ENCODE assay signal across 8 mouse cellular contexts in genomic region chr13:89929477-89929876, GRCm38 (mm10).
DNase-seq lines count a peak whose midpoint lies in the region; ATAC-seq and TF ChIP-seq lines count a peak whose summit lies in the region.
"Had no signal": no experiment of that assay in that cellular context is flagged by ENCODE, and none has a peak within 500 bp of the region (broad histone marks: within the 10 kb centered on the region; RNA-seq: fewer than 3 reads in every experiment).

No protein-coding gene starts in this region.

- no peak overlapping the region for H3K4me2 ChIP-seq in hindbrain, postnatal 0 days (ENCODE audit: low read depth, low read length)
- H3K4me2 ChIP-seq: heart, embryonic 15.5 days had no signal

- ATAC-seq in hindbrain, postnatal 0 days = no peak

- H3K36me3 ChIP-seq in hindbrain, postnatal 0 days (ENCODE audit: insufficient read depth, low read length) = no peaks in the 10 kb centered on the region
- H3K36me3 ChIP-seq: heart, embryonic 15.5 days had no signal

- no peaks in the 10 kb centered on the region for H3K4me1 ChIP-seq in hindbrain, postnatal 0 days (ENCODE audit: insufficient read depth, low read length)
- H3K4me1 ChIP-seq in cerebellum, adult 2 months (ENCODE audit: control insufficient read depth, insufficient read depth, low read length) = no peaks in the 10 kb centered on the region
- H3K4me1 ChIP-seq: heart, embryonic 15.5 days had no signal

- DNase-seq in A20 (ENCODE audit: low read depth, low spot score) = peak; percentile 30
- peak; percentile 47 to 49 for DNase-seq in adrenal gland, adult 18-20 months (ENCODE audit: low spot score in 2 of 2)
- peak; percentile 67 for DNase-seq in hindbrain, postnatal 0 days (ENCODE audit: low spot score)
- peak; percentile 55 for DNase-seq in lung, postnatal 25 days (ENCODE audit: low spot score)
- DNase-seq in thymus, postnatal 25 days = no peak
- no peak for DNase-seq in frontal cortex, postnatal 14 days (ENCODE audit: low spot score in 2 of 2)
- DNase-seq in cerebellum, adult 2 months = no peak

- no peak for TF ChIP-seq POLR2A in cerebellum, adult 2 months (IDR thresholded peaks at IDR 0.05; ENCODE audit: borderline replicate concordance, insufficient read depth, low read length)

- 18% methylated on average over 3 of the region's 3 CpGs for WGBS in hindbrain, postnatal 0 days
- WGBS in cerebellum, adult 2 months = 10% methylated on average over 3 of the region's 3 CpGs

- no peak overlapping the region for H3K27ac ChIP-seq in hindbrain, postnatal 0 days
- no peak overlapping the region for H3K27ac ChIP-seq in cerebellum, adult 2 months (ENCODE audit: insufficient read depth, low read length)
- H3K27ac ChIP-seq: heart, embryonic 15.5 days had no signal

- H3K4me3 ChIP-seq in hindbrain, postnatal 0 days (ENCODE audit: low read length) = no peak overlapping the region
- no peak overlapping the region for H3K4me3 ChIP-seq in cerebellum, adult 2 months (replicated peaks; ENCODE audit: insufficient read depth, low read depth, low read length)
- H3K4me3 ChIP-seq: heart, embryonic 15.5 days had no signal

- H3K27me3 ChIP-seq in hindbrain, postnatal 0 days (ENCODE audit: insufficient read depth, low read length) = no peaks in the 10 kb centered on the region
- H3K27me3 ChIP-seq in cerebellum, adult 2 months (ENCODE audit: control insufficient read depth, insufficient read depth, low read length) = no peaks in the 10 kb centered on the region
- H3K27me3 ChIP-seq: heart, embryonic 15.5 days had no signal

- H3K9me3 ChIP-seq in hindbrain, postnatal 0 days (ENCODE audit: low read length) = no peaks in the 10 kb centered on the region
- H3K9me3 ChIP-seq: heart, embryonic 15.5 days had no signal

- no peak for TF ChIP-seq CTCF in hindbrain, postnatal 0 days (IDR thresholded peaks at IDR 0.05; ENCODE audit: low read depth)
- TF ChIP-seq CTCF in cerebellum, adult 2 months (IDR thresholded peaks at IDR 0.05; ENCODE audit: borderline replicate concordance, insufficient read depth, low read depth, low read length) = no peak

- no peak overlapping the region for H3K9ac ChIP-seq in hindbrain, postnatal 0 days (replicated peaks; ENCODE audit: low read length)
- H3K9ac ChIP-seq: heart, embryonic 15.5 days had no signal

Comparison
In these comparisons a context has a peak if more than half of its experiments do, and no peak if none do; other contexts are left out.
1. DNase-seq: peak in A20 (single experiment), adrenal gland, adult 18-20 months (2 of 2), hindbrain, postnatal 0 days (single experiment) and lung, postnatal 25 days (single experiment); none in thymus, postnatal 25 days (single experiment), frontal cortex, postnatal 14 days (0 of 2) and cerebellum, adult 2 months (0 of 2).